Mouse (Mus musculus) naive thymus-derived CD4-positive, alpha-beta T cell, adult 2 months (primary cell): ENCODE measurements around the gene Setd5.

ENCODE experiments used
- DNase-seq: peaks from one replicate; pipeline ENCODE4 v3.0.0-alpha.2; 2011; ENCODE audit warnings: low read depth

The Setd5 gene

DNA sequence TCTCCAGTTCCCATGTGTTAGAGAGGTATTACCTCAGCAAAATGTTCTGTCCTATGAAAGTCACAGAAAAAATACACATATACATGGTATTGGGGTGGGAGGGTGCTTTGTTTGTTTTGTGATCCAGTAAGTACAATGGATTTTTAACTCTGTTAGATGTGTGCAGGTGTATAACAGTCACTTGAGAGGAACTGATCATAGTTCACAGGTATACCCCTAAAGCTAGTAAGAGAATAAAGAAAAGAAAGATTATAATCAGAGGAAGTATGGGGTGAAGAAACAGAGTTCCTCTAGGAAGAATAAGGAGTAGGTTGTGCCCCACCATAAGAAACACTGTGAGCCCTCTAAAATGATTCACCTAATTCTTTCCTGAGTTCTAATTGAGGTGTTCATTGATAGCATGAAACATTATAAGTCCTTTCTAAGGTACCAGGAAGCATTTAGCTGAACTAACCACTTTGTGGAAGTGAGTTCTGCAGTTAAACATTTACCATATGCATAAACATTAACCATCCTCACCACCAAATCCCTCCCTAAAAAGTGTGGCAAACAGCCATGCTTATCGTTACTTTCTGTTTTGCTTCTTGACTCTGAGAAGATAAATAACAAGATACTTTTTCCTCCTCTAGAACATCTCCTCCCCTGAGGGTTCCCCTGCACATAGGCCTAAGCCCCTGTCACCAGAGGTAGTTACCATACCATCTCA, 64.4 kb downstream of the Setd5 start:
- DNase-seq, result no peak

- no peak for DNase-seq
Measured at GRCm38 (mm10) chr6:113144764-113145163, 67.6 kb downstream of the Setd5 start.

DNA sequence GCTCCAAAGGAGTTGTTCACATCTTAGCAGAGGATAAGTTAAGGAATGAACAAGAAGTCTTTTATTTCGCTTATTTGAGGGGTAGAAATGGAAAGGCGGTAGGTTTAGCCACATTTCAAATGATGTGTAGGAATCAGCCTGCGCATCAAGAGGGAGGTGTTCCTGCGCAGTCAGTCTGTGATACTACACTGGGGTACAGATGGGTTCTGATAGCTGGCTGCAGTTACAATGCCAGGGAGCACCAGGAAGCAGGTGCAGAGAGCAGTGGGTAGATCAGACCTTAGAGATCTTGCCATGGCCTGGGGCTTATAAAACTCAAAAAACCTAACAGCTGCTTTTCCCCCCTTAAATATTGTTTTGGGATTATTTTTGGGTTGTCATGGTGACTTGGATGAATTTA, 68.1 kb downstream of the Setd5 start:
- DNase-seq, result no peak

- DNase-seq, result no peak
Measured at GRCm38 (mm10) chr6:113154071-113154470, 76.9 kb downstream of the Setd5 start.

DNA sequence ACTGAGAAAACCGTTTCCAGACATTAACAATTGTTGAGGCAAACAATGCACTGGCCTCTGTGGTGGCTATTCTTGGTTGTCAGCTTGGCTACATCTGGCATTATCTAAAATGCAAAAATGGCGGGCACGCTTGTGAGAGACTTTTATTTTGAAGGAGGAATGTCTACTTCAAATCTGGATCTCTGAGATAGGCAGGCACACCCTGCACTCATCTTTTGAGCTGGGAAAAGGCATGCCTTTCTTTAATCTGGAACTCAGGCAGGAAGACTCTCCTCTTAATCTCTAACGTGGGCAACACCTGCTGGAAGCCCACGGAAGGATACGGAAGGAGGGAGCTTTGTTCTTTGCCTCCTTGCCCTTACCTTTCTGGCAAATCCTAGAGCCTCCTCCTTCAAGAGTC, 77.7 kb downstream of the Setd5 start:
- no peak for DNase-seq

DNA sequence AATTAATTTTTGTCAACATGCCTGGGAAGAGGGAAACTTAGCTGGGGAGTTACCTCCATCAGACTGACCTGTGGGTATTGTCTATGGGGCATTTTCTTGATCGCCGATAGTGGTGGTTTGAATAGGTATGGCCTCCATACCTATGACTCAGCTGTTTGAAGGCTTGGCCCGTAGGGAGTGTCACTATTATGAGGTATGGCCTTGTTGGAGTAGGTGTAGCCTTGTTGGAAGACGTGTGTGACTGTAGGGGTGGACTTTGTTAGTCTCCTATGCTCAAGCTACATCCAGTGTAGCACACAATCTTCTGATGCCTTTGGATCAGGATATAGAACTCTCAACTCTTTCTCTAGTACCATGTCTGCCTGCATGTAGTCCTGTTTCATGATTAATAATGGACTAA, 78.9 kb downstream of the Setd5 start:
- no peak for DNase-seq

DNA sequence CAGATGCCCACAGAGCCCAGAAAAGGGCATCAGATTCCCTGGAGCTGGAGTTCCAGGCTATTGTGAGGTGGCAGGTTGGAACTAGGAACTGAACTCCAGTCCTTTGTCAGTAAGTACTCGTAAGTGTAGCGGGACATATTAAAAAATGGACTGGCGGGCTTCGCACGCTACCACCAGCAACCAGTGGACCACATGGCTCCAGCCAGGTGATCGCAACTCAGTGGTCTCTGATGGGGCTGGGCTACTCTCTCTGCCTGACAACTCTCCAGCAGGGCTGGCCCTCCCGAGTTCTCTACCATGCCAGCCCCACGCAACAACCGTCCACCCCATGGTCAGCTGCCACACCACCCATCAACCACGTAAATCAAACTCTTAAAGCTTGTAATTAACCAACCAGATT, 82.9 kb downstream of the Setd5 start:
- no peak for DNase-seq

DNA sequence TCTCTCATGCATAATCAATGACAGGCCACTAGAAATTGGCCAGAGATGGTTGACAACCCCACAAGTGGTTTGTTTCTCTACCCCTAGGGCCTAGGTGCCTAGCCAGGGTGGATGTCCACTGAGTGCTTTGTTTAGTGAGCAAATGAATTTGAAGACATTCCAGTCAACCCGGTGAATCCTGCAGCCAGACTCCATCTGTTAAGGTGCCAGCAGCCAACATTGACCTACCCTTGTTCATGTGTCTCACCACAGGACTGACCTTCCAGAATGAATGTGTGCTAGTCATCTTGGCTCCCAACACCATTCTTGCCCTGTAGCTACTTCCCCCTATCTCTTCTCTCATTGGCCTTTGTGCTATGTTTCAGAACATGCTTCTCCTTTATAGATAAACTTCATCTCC, 84.8 kb downstream of the Setd5 start:
- no peak for DNase-seq

- no peak for DNase-seq
Measured at GRCm38 (mm10) chr6:113163513-113163912, 86.3 kb downstream of the Setd5 start.

DNA sequence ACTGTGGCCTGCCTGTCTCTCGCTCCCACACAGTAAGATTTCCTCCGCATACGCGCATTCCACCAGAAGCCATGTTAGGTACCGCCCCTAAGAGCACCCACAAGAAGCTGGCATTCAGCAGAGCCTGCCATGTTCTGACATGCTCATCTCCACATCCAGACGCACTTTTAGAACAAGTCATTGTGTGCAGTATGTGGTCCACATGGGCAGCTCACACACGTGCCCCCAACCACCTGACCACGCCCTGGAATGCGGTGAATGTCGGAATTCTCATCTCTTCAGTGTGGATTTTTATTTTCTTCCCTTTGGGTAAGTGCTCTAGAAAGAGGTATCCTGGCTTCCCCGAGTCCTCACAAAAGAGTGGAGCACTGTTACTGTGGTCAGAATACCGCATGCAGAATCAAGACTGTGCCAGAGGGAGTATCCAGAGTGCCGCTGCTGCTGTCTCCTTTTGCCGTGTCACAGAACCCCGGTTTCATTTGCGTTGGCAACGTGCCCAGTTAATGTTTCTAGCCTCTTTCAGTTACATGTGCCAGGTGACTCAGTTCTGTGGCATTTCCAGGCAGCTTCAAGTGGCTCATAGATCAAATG, 89.6 kb downstream of the Setd5 start:
- DNase-seq, result no peak

- no peak for DNase-seq
Measured at GRCm38 (mm10) chr6:113168316-113168975, 91.3 kb downstream of the Setd5 start.

DNA sequence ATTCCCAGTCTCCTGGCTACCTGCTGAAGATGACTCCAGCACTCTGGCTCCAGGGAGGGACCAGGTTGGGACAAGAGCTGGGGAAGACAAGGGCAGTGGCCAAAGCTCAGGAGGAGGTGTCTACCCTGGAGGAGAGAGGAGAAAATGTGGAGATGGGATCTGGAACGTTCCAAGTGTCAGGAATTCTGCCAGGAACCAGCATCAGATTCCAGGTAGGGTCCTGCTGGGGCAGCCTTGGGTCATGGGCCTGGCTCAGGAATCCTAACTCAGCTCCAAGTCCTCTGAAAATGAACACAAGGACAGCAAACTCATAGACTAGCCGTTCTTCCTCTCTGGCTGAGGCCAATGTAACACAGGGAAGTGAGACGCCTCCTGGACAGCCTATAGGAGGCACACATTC, 92.7 kb downstream of the Setd5 start:
- no peak for DNase-seq

GRCm38 (mm10) chr6:113170651-113171050, 93.5 kb downstream of the Setd5 start:
- DNase-seq, result no peak

DNA sequence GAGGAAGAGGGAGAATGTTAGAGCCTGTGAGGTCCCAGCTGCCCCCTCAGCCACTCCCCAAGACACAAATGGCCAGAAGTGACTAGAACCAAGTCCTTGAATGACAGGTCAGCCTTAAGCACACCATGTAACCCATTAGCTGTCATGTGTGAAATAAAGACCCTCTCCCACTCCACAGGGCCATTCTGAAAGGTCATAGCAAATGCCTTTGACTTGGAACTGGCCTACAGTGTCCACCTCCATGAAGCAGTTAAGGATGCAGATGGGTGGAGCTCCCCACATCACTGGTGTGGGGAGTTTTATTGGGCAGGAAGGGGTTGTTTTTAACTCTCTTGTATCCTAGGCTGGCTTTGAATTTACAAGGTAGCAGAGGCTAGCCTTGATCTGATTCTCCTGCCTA, 94.8 kb downstream of the Setd5 start:
- DNase-seq, result no peak

GRCm38 (mm10) chr6:113172568-113172967, 95.4 kb downstream of the Setd5 start:
- DNase-seq, result peak; percentile 79

DNA sequence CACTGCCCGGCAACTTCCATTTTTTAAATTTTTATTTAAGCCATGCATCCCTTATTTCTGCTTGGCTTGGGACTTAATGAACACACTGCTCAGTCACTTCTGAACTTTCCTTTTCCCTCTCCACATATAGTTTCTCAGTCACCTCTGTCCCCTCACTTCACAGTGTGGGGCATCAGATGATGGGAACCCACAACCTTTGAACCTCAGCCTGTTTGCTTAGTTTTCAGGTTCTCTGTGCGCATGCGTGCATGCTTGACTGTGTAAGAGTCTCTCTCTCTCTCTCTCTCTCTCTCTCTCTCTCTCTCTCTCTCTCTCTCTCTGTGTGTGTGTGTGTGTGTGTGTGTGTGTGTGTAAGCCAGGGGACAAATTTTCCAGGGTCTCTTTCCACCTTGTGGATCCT, 98.3 kb downstream of the Setd5 start:
- DNase-seq, result no peak

DNA sequence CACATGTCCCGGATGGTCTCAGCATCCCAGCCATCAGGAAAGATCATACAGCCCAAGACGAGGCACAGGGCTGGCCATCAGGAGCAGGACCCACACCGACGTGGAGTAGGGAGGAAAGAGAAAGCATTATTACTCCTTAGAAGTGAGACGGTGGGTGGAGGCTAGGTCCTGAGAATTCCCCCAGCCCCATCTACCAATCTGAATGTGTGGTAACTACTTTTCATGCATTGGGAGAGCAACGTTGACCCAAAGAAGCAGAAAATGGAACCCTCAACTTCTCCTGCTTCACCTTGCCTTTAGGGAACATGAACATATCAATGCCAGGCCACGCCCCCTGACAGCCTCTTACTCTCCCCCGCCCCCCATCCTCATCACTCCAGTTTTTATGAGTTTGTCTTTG, 99.4 kb downstream of the Setd5 start:
- DNase-seq, result no peak

- no peak for DNase-seq
Measured at GRCm38 (mm10) chr6:113178286-113179194, 101.4 kb downstream of the Setd5 start.

- no peak for DNase-seq
Measured at GRCm38 (mm10) chr6:113179195-113179733, 102.1 kb downstream of the Setd5 start.

DNA sequence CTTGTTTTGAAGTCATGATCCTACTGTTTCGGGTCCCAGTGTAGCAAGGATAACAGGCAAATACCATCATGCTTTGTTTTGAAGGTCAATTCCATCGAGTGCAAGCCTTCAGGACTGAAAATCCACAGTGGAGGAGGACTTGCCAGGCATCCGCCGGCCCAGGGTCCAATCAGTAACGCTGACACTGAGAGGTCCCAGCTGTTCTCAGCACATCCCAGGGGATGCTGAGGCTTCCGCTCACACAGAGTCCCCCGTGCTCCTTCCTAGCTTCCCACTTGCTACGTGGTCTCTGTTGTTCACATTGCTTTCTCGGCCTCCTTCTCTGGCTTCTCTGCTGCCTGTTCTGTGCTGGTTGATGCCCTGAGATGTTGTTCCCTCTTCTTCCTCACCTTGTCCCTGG, 107.0 kb downstream of the Setd5 start:
- DNase-seq, result no peak

- DNase-seq, result no peak
Measured at GRCm38 (mm10) chr6:113184866-113185525, 107.8 kb downstream of the Setd5 start.
